Mouse (Mus musculus) adrenal gland, postnatal 25 days (tissue): ENCODE results near the gene 1700025G04Rik. TPM values are rescaled to one million over a fixed set of nuclear protein-coding genes. Genes with fewer than 3 reads are reported as not detected.
A peak's percentile ranks its signal among the peaks of the same experiment; 100 is the strongest.
"Not testable (repeated sequence)": the region's sequence is repeated elsewhere in the genome, so short reads cannot be mapped to it uniquely, and the experiment has no call there.

Source experiments
- DNase-seq: peaks from one replicate; pipeline ENCODE4 v3.0.0; 2021; ENCODE audit warnings: mixed read lengths
- total RNA-seq: library from RNA; stranded (reverse); gene quantifications from 2 replicates; pipeline ENCODE4 v1.2.3, GENCODE M21; 2021

1700025G04Rik gene
- total RNA-seq, 1 experiment from 2014 or later, result 47.0 TPM

GRCm38 (mm10) chr1:151851051-151851848 is 238.7 kb downstream of the 1700025G04Rik start:
- no peak for DNase-seq

- DNase-seq, result no peak
Measured at GRCm38 (mm10) chr1:151849993-151850608, 239.8 kb downstream of the 1700025G04Rik start.

- DNase-seq, result no peak
Measured at GRCm38 (mm10) chr1:151848286-151848685, 241.6 kb downstream of the 1700025G04Rik start.

- no peak for DNase-seq
Measured at GRCm38 (mm10) chr1:151845926-151846782, 243.8 kb downstream of the 1700025G04Rik start.

GRCm38 (mm10) chr1:151845252-151845832 is 244.6 kb downstream of the 1700025G04Rik start:
- no peak for DNase-seq

GRCm38 (mm10) chr1:151840345-151840744 is 249.6 kb downstream of the 1700025G04Rik start:
- not testable (repeated sequence) for DNase-seq

GRCm38 (mm10) chr1:151835261-151835660 is 254.7 kb downstream of the 1700025G04Rik start:
- DNase-seq, result no peak

- no peak for DNase-seq
Measured at GRCm38 (mm10) chr1:151831791-151832190, 258.1 kb downstream of the 1700025G04Rik start.

- no peak for DNase-seq
Measured at GRCm38 (mm10) chr1:151825065-151825464, 264.9 kb downstream of the 1700025G04Rik start.

GRCm38 (mm10) chr1:151820457-151820856 is 269.5 kb downstream of the 1700025G04Rik start:
- DNase-seq, result peak; percentile 50

GRCm38 (mm10) chr1:151819190-151819589 is 270.7 kb downstream of the 1700025G04Rik start:
- DNase-seq, result no peak

- no peak for DNase-seq
Measured at GRCm38 (mm10) chr1:151816051-151816450, 273.9 kb downstream of the 1700025G04Rik start.

GRCm38 (mm10) chr1:151812004-151812712 is 277.8 kb downstream of the 1700025G04Rik start:
- DNase-seq, result no peak

GRCm38 (mm10) chr1:151811456-151811855 is 278.5 kb downstream of the 1700025G04Rik start:
- DNase-seq, result no peak

- DNase-seq, result no peak
Measured at GRCm38 (mm10) chr1:151810628-151811421, 279.1 kb downstream of the 1700025G04Rik start.

GRCm38 (mm10) chr1:151807286-151807685 is 282.6 kb downstream of the 1700025G04Rik start:
- no peak for DNase-seq

- DNase-seq, result not testable (repeated sequence)
Measured at GRCm38 (mm10) chr1:151802795-151803194, 287.1 kb downstream of the 1700025G04Rik start.
